Mouse (Mus musculus) 416B (cell line): ENCODE results near the gene Tnfrsf13c.
"Not testable (repeated sequence)": the region's sequence is repeated elsewhere in the genome, so short reads cannot be mapped to it uniquely, and the experiment has no call there.

Experiments
- DNase-seq: peaks from one replicate; pipeline ENCODE4 v3.0.0; 2011; ENCODE audit warnings: low read depth

Gene Tnfrsf13c

DNA sequence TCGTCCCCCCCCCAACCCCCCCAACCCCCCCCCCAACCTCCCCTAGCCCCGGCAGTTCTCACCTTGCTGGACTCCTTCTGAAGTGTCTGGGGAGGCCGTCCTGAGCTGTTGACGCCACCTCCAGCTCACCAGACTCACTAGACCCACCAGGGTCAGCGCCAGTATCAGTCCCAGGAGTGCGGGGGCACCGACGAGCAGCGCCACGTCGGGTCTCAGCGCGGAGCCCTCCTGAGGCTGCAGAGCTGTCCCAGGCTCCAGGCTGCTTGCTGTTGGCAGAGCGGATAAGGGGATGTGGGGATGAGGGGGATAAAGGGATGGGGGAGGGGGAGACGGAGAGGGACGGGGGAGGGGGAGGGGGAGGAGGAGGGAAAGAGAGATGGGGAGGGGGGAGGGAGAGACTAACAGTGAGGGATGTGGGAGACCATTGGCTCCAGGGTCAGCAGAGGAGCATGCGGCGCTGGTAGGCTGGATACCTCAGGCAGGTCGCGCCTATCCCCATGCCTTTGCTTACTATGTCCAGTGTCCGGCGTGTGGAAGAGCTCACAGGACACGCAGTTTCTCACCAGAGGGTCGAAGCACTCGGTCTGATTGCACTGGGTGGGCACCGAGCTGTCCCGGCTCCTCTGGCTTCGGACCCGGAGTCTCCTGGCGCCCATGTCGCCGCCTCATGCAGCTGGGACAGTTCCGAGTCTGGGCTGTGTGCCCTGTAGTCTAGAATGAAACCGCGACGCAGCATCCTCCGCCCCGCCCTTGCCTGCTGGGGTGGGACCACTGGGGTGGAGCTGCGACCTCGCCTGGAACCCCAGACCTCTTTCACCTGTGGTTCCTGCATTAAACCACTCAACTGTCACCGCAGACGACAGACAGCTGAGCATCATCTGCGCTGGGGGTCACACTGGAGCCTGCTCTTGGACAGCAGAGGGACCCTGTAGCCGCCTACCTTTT is at the start of gene Tnfrsf13c:
TSS of gene Tnfrsf13c (minus strand) at position 713 of the 945 bp plus-strand sequence.
- no peak for DNase-seq

DNA sequence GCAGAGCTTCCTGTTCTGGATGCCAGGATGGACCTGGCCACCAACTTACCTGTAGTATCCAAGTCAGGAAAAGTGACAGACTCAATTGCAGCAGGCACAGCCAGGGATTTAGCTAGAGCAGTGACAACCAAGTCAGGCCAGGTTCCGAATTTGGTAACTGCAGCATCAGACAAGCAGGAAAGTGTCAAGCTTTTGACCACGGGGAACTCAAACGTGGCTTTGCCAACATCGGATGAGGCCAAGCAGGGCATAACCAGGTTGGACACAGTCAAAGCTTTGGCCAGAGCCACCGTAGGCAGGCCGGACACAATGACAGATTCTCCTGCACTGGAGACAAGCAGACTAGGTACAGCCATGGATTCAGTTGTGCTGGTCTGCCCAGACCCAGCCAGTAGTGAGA is 48.1 kb upstream of the Tnfrsf13c start:
- DNase-seq, result no peak

DNA sequence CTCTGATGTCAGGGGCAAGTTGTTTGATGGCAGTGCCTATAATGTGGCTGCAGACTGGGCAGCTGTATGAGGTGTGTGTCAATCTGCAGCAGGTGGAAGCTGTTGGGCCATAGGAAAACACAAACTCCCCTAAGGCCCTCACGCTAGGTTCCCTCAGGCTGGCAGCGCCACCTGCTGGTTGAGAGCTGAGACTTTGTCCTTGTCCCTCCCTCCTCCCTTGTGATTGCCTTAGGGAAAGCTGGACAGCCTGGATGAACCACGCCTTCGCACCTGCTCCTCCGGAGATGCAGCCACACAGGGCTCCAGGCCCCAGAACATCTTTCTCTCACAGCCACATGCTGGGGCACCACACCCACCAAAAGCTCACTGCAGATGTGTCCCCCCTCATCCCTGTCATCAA is 47.0 kb upstream of the Tnfrsf13c start:
- peak; percentile 65 for DNase-seq

DNA sequence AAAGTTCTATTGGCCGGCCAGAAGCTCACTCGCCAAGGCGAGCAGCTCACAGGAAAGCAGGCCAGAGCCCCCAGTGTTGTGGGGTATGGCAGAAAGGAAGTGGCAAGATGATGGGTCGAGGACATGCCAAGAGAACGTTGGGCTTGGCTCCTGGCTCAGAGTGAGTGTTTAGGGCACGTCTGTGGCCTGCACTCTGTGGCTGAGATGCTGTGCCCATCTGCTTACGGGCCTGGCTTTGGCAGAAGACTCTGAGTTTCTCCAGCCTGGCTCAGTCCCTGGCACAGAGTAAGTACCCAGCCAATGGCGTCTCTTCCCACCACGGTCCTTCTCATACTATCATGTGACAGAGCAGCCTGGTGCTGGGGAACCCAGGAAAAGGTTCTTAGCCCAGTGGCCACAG is 44.6 kb upstream of the Tnfrsf13c start:
- DNase-seq, result no peak

DNA sequence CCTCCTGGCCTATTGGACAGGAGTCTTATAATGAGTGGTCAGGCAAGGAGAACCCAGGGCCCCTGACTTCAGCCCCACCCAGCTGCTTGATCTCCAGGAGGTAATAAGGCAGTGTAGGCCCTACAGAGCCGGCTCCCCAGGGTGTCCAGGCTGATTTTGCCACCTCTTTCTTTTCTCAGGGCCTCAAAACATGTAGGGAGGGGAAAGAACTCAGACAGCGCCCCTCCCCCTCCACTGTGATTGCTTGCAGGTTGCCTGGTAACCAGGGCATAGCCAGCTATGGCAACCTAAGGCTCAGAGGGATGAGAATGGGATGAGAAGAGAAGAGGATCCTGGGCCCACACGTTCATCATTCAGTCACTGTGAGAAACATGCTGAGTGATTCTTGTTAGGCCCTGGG is 44.0 kb upstream of the Tnfrsf13c start:
- no peak for DNase-seq

DNA sequence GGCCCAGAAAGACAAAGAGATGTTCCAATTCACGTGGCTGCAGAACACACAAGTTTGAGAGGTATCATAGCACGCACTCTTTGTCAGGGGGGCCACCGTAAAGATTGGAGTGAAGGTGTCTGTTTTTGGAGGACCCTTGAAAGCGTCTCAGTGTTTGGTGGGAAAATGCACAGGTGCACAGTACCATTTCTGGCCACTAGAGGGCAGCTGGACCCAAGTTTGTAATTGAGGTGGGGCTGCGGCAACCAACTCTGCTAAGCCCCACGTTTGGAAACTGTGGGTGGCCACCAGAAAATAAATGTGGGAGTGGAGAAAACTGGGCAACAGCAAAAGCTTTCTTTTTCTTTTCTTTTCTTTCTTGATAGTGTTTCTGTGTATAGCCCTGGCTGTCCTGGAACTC is 42.2 kb upstream of the Tnfrsf13c start:
- DNase-seq, result peak; percentile 37

DNA sequence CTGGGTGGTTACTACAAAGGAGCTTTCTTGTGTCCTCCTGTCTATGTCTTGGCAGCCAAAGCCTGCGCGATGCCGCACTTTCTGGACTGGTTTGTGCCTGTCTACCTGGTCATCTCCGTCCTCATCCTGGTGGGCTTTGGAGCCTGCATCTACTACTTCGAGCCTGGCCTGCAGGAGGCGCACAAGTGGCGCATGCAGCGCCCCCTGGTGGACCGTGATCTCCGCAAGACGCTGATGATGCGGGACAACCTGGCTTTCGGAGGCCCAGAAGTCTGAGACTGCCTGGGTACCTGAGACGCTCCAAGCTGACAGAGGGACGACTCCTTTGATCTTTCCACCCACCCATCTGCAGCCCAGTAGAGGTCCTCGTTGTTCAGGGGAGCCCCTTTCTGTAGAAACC is 35.3 kb upstream of the Tnfrsf13c start:
- DNase-seq, result peak; percentile 66

DNA sequence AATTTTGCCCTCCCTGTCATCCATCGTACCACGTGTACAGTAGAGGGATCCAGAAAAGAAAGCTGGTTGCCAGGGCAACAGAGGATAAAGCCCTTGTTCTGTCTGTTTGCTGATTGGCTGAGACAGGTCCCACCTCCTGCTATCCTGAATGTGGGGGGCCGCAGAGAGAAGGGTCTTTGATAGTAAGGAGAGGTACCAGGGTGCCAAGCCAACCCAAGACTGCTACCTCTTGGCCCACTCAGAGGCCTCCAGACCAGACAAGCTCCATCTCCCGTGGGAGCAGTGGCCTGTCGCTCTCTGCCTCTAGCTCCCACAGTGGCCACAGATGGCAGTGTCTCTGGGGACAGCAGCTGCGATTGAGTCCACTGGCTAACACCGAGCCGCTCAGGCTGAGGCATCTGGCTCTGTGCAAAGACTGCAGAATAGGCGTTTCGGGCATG is 31.8 kb upstream of the Tnfrsf13c start:
- DNase-seq, result no peak

DNA sequence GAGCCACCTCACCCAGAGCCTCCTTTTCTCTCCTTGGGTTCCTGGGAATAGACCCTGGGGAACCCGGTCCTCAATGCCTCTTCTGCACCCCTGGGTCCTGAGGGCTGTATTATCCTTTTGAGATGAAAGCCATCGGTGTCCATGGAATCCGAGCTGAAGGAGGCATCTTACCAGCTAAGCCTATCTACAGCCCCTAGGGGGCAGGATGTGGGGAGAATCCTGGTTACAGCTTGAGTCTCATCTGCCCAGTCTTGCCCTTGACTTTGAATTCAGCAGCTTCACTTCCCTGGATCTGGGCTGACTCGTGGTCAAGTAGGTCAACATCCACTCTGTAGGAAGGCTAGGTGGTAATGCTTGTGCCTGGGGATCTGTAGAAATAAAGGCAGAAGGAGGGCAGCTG is 31.1 kb upstream of the Tnfrsf13c start:
- DNase-seq, result no peak

DNA sequence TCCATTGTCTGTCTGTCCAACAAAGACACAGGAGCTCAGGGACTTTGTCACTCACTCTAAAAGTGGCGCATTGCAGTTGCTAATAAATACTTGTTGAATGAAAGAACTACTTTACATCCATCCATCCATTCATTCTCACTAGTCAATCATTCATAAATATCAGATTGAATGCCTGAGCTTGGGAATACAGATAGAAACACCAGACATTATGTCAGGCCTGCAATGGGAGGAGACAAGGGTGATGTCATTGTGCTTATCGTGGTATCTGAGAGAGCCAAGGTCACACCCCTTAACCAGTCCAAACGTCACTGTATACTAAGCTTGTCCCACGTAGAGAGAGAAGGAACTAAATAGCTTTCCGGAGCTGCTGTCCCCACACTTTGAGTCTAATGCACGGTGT is 27.9 kb upstream of the Tnfrsf13c start, which contains the start of gene 1500009C09Rik:
TSS of gene 1500009C09Rik (plus strand) at position 301 of the 400 bp plus-strand sequence.
- peak; percentile 38 for DNase-seq

DNA sequence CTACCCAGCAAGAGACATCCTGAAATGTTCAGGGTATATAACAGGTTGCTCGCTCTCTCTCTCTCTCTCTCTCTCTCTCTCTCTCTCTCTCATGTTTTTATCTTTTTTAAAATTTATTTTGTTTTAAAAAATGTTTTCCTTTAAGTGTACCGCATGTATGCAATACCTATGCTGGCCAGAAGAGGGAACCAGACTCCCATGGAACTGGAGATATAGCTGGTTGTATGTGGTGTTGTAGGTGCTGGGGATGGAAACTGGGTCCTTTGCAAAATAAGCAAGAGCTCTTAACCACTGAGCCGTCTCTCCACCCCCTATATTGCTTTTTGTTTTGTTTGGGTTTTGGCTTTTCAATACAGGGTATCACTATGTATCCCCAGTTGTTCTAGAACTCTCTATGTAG is 27.4 kb upstream of the Tnfrsf13c start:
- no peak for DNase-seq

DNA sequence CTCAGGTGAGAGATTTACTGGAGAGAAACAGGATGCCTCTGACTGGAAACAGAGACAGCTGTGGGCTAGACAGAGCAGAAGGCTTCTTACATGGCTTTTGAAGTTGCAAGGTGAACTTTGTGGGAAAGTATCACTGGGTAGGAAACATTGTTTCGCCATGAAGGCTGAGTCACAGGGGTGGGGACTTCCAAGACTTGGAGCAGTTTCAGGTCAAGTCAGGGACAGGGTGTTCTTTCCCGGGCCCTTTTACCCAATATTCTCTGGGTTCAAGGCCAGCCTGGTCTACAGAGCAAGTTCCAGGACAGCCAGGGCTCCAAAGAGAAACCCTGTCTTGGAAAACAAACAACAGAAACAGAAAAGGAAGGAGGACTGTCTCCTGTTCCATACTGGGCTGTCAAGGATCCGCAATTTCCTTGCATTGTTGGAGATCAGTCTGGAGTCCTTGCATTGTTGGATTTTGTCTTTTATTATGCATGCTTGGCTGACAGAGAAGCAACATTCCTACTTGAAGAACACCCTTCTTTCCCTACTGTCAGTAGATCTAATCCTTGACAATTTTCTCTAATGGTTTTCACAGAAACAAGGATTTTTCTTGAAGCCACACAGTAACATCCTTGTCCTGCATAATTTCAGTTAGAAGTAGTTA is 23.1 kb upstream of the Tnfrsf13c start:
- peak; percentile 78 for DNase-seq

DNA sequence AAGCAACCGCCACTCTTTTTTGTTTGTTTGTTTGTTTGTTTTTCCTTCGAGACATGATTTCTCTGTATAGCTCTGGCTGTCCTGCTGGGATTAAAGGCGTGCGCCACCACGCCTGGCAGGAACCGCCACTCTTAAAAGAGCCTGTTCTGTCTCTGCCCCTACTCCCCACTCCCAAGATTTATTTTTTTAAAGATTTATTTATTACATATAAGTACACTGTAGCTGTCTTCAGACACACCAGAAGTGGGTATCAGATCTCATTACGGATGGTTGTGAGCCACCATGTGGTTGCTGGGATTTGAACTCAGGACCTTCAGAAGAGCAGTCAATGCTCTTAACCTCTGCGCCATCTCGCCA is 20.6 kb upstream of the Tnfrsf13c start:
- DNase-seq, result not testable (repeated sequence)

DNA sequence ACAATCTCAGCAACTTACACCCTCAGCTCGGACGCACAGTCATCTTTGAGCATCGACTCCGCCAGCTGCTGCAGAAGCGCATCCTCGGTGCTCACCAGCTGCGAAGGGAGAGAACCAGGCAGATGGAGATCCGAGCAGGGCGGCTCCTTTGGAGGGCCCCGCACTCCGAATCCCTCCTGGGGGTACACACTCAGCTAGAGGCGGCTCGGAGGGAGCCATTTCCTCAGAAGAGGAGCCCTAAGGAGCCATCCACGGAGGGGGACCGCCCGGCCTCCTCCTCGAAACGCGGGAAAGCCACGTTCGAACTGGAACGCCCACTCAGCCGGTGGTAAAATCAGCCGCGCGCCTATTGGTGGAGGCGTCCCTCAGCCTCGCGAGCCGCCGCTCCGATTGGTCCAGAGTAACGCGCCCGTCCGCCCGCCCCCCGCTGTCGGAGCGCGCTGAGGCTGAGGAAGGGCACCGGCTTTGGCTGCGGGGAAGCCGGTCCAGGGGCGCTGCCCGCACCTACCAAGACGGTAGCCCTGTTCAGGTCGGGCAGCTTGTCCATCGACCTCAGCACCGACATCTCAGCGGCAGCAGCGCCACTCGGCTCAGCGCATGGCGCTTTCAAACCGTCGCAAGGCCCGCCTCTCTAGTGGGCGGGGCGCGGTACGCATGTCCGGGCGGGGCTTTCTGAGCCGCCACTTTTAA is 20.1 kb upstream of the Tnfrsf13c start, which contains the start of gene Cenpm:
TSS of gene Cenpm (minus strand) at position 634 of the 690 bp plus-strand sequence.
- DNase-seq, result peak; percentile 89

DNA sequence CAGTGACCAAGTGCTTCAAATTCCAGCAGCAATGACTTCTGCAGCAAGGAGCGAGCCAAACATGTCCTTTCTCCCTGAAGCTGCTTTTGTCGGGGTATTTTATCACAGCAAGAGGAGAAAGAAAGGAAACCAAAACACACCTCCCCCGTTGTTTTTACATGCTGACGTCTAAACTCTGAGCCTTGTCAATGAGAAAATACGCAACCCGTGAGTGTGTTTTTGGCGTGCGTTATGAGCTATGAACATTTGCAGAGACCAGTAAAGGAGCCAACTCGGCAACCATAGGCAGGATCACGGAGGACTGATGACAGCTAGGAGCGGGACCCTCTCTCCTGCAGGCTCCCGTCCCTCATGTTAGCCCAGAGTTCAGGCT is 19.6 kb upstream of the Tnfrsf13c start:
- peak; percentile 56 for DNase-seq

DNA sequence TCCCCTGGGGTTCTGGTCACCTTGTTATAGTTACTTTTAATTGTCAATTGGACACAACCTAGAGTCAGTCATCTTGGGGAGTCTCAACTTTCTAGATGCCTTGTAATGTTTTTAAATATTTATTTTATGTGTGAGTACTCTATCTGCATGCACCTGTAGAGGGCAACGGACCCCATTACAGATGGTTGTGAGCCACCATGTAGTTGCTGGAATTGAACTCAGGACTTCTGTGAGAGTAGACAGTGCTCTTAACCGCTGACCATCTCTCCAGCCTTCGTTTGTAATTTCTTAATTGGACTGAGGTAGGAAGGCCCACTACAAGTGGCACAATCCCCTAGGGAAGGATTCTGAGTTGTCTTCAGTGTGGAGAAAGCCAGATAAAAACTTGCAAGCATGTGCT is 19.1 kb upstream of the Tnfrsf13c start:
- DNase-seq, result no peak

DNA sequence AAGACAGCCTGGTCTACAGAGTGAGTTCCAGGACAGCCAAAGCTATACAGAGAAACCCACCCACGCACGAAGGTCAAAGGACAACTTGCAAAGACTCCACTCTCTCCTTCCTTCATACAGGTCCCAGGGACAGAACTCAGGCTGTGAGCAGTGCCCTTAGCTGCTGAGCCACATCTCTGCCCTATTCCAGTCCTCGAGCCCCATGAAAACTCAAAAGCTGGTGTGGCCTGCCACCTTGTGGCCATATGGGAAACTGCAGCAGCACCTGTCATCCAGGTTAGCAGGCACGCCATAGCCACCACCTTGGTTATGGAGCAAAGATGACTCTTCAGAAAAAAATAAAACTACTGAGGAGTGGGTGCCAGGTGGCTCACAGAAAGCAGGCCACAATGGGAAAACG is 12.4 kb upstream of the Tnfrsf13c start:
- peak; percentile 78 for DNase-seq

DNA sequence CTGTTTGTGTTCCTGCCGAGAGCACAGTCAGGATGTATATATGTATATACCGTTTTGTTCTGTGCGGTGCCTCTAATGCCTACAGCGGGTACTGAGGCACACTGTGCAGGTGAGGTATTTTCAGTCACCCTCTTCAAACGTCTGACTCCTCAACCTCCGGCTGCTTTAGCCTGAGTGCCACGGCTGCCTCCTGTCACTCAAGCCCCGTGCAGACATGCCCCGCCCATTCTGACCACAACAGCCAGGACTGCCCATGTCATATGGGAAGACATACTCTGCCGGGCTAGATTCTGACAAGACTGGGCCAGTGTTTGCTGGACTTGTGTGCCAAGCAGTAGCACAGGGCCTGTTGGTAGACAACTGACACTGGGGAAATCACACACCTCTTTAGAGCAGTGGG is 11.5 kb upstream of the Tnfrsf13c start:
- peak; percentile 87 for DNase-seq

DNA sequence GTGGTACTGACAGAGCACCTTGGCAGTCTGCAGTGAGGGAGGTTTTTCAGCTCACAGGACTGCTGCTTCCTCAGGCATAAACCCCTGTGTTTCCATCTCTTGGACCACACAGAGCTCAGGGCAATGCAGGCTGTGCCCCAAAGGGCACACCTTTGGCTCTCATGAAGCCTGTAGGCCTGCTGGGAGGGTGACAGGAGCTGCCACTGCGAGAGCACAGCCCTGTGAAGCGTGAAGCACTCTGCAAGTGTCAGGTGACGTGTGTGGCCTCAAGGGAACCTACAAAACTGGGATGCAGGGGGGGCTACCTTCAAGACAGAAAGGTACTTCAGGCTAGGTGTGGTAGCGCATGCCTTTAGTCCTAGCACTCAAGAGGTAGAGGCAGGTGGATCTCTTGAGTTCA is 8.5 kb upstream of the Tnfrsf13c start:
- DNase-seq, result no peak

DNA sequence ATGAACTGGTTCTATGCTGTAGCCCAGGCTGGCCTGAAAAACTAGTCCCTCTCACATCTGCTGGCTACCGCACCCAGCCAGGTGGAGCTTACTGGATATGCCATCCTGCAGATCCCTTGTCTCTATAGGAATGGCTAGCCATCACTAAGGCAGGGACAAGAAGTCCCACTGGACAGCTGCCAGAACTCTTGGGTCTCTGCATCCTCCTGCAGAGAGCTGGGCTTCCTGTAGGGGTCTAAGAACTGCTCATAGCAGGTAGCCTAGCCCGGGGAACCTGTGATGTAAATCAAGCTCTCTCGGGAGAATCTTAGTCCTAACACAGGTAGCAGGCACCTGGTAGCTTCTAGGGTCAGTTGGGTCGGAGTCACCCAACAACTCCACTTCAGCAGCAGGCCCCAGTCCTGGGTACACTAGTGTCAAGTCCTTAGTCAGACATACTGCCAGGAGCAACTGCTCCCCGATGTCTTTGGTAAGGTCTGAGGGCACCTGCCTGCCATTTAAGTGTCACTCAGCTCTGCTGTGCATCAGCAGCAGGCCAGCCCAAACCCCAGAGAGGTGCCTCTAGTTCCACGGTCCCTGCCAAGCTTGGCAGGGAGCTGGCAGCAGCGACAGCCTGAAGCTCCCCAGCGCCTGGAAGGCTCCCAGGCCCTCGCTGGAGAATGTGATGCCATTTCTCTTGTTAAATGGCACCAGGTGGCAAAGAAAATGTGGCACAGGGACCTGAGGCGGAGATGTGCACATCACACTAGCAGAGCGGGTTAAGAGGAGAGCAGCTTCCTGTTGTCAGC is 7.6 kb upstream of the Tnfrsf13c start:
- no peak for DNase-seq

DNA sequence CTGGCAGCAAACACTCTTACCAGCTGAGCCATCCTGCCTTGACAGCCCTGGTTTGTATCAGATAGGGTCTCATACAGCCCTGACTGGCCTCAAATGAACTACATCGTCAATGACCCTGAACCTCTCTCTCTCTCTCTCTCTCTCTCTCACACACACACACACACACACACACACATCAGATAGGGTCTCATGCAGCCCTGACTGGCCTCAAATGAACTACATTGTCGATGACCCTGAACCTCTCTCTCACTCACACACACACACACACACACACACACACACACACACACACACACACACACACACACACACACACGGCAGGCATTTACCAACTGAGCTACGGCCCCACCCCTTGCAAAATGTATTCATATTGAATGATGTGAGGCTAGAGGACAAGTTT is 6.9 kb upstream of the Tnfrsf13c start:
- no peak for DNase-seq

DNA sequence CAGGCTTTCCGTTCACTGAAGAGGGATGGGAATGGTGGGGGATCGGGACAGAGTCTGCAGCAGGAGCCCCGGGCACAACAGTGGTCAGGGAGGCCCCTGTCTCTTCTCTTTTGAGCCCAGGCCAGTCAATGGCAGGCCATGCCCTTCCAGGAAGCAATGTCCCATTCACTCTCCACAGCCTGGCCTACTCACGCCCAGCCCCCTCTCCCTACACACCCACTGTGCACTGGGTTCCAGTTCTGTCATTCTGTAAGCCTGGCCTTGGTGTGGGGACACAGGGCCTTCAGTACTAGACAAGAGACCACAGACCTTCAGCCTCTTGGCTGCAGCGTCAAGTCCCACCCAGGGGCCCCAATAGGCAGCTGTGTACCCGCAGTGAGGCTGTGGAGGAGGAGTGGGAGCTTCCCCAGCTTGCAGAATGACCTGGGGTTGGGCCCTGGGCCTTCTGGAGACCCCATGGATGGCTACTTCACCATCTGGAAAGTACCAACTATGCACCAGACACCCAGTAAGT is 6.0 kb upstream of the Tnfrsf13c start:
- no peak for DNase-seq
